Mouse (Mus musculus) embryonic fibroblast, embryonic 13.5 days (primary cell): ENCODE measurements around the gene Phxr2.

Experiments used
- CTCF ChIP-seq: IDR thresholded peaks from 2 replicates; pipeline ENCODE4 v1.5.1; 2011; ENCODE audit warnings: mild to moderate bottlenecking, control low read depth, low read length, moderate library complexity, borderline replicate concordance; ENCODE audit not compliant: insufficient read depth
- POLR2A ChIP-seq: IDR thresholded peaks from 2 replicates; pipeline ENCODE4 v1.6.1; 2011; ENCODE audit warnings: low read depth, mild to moderate bottlenecking, control low read depth, low read length, moderate library complexity

DNA sequence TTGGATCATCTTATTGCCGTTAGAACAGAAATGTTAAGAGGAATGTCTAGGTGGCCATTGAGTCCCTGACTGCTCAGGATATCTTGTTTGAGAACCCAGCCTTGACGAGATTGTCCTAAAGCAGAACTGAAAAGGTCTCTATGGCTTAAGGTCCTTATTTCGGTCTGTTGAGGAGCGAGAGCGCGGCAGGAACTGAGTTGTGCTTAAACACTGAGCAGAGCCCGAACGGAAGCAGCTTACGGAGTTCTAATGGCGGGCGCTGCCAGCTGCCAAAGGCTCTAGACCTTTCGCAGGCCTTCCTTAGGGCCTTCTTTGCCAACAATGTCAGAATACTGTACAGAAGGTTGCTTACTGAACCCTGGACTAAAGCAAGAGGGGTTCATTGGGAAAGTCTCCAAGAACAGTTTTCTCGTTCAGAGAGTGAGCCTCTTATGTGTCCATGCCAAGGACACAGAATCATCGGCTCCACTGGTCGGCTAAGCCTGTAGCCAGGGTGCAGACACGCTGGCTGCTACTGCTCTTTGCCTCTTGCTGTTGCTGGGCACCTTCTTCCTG is 7.3 kb upstream of the Phxr2 start:
- TF ChIP-seq CTCF (no peak), POLR2A (no peak)
